Mouse (Mus musculus) neural tube, embryonic 12.5 days (tissue): ENCODE measurements around the gene Cacna1i. TPM values are rescaled to one million over a fixed set of nuclear protein-coding genes. Genes with fewer than 3 reads are reported as not detected.

Experiments used
- ATAC-seq: fragments of 200-750 bp; cut with Nextera tagmentation; 2 replicates; pipeline ENCODE4 v1.8.0; 2017; ENCODE audit warnings: low read depth, mild to moderate bottlenecking, moderate TSS enrichment, moderate library complexity; ENCODE audit not compliant: low FRiP score
- H3K27ac ChIP-seq: fragments of 300-500 bp; sonication (generic); 2 replicates; pipeline ENCODE4 v1.5.1; 2016
- H3K27me3 ChIP-seq: fragments of 300-500 bp; sonication (generic); replicated peaks from 2 replicates; pipeline ENCODE4 v1.6.1; 2016; ENCODE audit warnings: mild to moderate bottlenecking
- H3K36me3 ChIP-seq: fragments of 300-500 bp; sonication (generic); 2 replicates; pipeline ENCODE4 v1.6.1; 2016; ENCODE audit warnings: mild to moderate bottlenecking
- H3K4me1 ChIP-seq: fragments of 300-500 bp; sonication (generic); 2 replicates; pipeline ENCODE4 v1.6.1; 2016
- H3K4me2 ChIP-seq: fragments of 300-500 bp; sonication (generic); replicated peaks from 2 replicates; pipeline ENCODE4 v1.6.1; 2016; ENCODE audit warnings: mild to moderate bottlenecking
- H3K4me3 ChIP-seq: fragments of 300-500 bp; sonication (generic); 2 replicates; pipeline ENCODE4 v1.5.1; 2016
- H3K9ac ChIP-seq: fragments of 300-500 bp; sonication (generic); 2 replicates; pipeline ENCODE4 v1.6.1; 2016; ENCODE audit warnings: mild to moderate bottlenecking
- H3K9me3 ChIP-seq: fragments of 300-500 bp; sonication (generic); 2 replicates; pipeline ENCODE4 v1.6.1; 2016; ENCODE audit warnings: mild to moderate bottlenecking
- WGBS: fragments of 180-500 bp; shearing (Covaris S2); methylation state at CpG from one replicate; pipeline ENCODE4 v1.1.7; 2016; 5-methylcytosine and 5-hydroxymethylcytosine counted together
- polyA plus RNA-seq: library from polyadenylated mRNA; unstranded; fragments of >200 nt; fragmentation: Nextera tagmentation; extraction: Ambion mirVana; gene quantifications from 2 replicates; pipeline ENCODE4 v1.2.1, GENCODE M21; 2016

The Cacna1i gene
- polyA plus RNA-seq, 1 experiment from 2014 or later, result 0.25 TPM

DNA sequence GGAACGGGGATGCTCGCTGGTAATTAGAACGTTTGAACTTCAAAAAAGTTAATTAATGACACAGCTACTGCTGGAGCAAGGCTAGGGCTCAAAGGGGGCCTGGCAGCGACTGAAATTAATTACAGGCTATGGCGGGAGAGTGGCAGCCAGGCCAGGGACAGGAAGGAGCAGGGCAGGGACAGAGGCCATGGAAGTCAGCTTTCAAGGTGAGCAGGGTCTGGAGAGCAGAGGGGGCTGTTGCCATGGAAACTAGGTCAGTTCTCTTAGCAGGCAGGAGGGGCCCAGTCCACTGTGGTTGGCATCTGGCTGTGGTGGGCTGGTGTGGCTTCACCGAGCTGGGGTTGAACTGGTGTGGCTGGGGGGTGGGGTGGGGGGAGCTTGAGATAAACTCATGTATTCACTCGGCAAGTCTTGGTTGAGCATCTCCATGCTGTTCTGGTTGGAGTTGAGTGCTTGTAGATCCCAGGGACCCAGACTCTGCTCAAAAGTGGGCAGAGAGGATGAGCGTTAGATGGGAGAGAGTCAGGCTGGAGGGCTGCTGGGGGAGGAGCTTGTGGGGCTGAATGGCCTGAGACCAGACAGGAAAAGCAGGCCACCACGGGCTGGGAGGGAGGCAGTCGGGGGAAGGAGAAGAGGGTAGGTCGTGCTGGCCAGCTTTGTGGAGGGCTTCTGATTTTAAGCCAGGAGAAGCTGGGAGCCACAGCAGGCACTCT is 31.7 kb downstream of the Cacna1i start:
- peak; percentile 25; the same call in 1 of the 2 replicates for ATAC-seq
- no peaks in the 10 kb centered on the region for H3K27me3 ChIP-seq
- no peak overlapping the region for H3K9ac ChIP-seq
- peaks cover 19% of the 10 kb centered on the region for H3K4me1 ChIP-seq
- no peak overlapping the region for H3K4me2 ChIP-seq
- no peak overlapping the region for H3K4me3 ChIP-seq
- WGBS, result 17% methylated on average over 11 of the region's 11 CpGs
- H3K36me3 ChIP-seq, result no peaks in the 10 kb centered on the region
- H3K27ac ChIP-seq, result no peak overlapping the region
- H3K9me3 ChIP-seq, result no peaks in the 10 kb centered on the region

- ATAC-seq, result no peak
- no peak overlapping the region for H3K27ac ChIP-seq
Measured at GRCm38 (mm10) chr15:80319315-80319714, 32.3 kb downstream of the Cacna1i start.

GRCm38 (mm10) chr15:80319921-80320320 is 32.9 kb downstream of the Cacna1i start:
- no peak overlapping the region for H3K27ac ChIP-seq
- WGBS, result 85% methylated on average over 6 of the region's 6 CpGs
- no peaks in the 10 kb centered on the region for H3K27me3 ChIP-seq
- no peak overlapping the region for H3K4me3 ChIP-seq
- H3K4me1 ChIP-seq, result peaks cover 15% of the 10 kb centered on the region
- no peak for ATAC-seq
- no peak overlapping the region for H3K9ac ChIP-seq
- H3K9me3 ChIP-seq, result no peaks in the 10 kb centered on the region
- H3K36me3 ChIP-seq, result no peaks in the 10 kb centered on the region
- H3K4me2 ChIP-seq, result no peak overlapping the region

More at GRCm38 (mm10) chr15:80319315-80319714, 32.3 kb downstream of the Cacna1i start:
- no peak overlapping the region for H3K4me2 ChIP-seq
- no peaks in the 10 kb centered on the region for H3K36me3 ChIP-seq
- H3K4me1 ChIP-seq, result peaks cover 19% of the 10 kb centered on the region
- WGBS, result 79% methylated on average over 2 of the region's 2 CpGs
- H3K9me3 ChIP-seq, result no peaks in the 10 kb centered on the region
- no peak overlapping the region for H3K4me3 ChIP-seq
- H3K27me3 ChIP-seq, result no peaks in the 10 kb centered on the region
- no peak overlapping the region for H3K9ac ChIP-seq

- 70% methylated on average over 2 of the region's 2 CpGs for whole genome bisulfite sequencing
- Histone ChIP-seq H3K4me1 (no peaks in the 10 kb centered on the region; the same call in 1 of the 2 replicates), H3K36me3 (no peaks in the 10 kb centered on the region), H3K9me3 (no peaks in the 10 kb centered on the region), H3K4me3 (no peak overlapping the region), H3K27ac (no peak overlapping the region), H3K4me2 (no peak overlapping the region), H3K27me3 (no peaks in the 10 kb centered on the region), H3K9ac (no peak overlapping the region)
- no peak for ATAC-seq
Measured at GRCm38 (mm10) chr15:80325207-80325606, 38.2 kb downstream of the Cacna1i start.

DNA sequence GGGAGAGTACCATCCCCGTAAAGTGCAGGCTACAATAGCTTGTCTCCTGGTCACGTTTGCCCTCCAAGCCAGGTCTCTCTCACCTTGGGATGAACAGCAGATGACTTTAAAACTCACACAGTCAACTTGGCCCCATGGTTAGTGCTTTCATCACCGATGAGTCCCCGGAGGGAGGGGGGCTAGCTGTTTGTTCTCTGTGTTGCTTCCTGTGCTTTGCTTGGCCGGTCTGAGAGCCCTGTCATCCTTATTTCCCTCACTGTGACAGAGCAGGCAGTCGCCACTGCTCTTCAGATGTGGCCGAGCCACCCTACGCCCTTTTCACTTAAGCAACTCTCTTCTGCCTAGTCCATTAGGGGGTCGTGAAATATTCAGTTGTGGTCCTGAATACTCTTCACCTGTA is 38.7 kb downstream of the Cacna1i start:
- ATAC-seq, result no peak
- H3K9ac ChIP-seq, result no peak overlapping the region
- no peaks in the 10 kb centered on the region; the same call in 1 of the 2 replicates for H3K4me1 ChIP-seq
- no peaks in the 10 kb centered on the region for H3K36me3 ChIP-seq
- H3K9me3 ChIP-seq, result no peaks in the 10 kb centered on the region
- no peak overlapping the region for H3K4me2 ChIP-seq
- no peaks in the 10 kb centered on the region for H3K27me3 ChIP-seq
- no peak overlapping the region for H3K4me3 ChIP-seq
- WGBS, result 74% methylated on average over 9 of the region's 9 CpGs
- no peak overlapping the region for H3K27ac ChIP-seq

DNA sequence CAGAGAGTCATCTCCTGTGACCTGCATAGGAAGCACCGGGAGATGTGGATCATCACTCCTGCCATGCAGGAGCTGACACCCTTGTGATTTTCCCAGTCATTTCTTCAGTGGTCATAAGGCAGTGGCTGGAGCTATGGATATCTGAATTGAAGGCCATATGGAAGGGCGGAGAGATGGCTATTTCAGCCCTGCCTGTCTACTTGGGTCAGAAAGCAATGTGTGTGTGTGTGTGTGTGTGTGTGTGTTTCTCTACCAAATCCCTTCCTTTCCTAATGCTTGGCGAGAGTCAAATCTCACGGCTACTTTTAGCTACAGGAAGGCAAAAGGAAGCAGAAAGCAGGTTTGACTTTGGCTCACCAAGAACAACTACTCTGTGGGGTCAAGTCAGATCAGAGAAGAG is 39.9 kb downstream of the Cacna1i start:
- no peak for ATAC-seq
- 93% methylated on average over 4 of the region's 4 CpGs for WGBS
- H3K4me1 ChIP-seq, result no peaks in the 10 kb centered on the region; the same call in 1 of the 2 replicates
- no peaks in the 10 kb centered on the region for H3K27me3 ChIP-seq
- no peak overlapping the region for H3K27ac ChIP-seq
- no peak overlapping the region for H3K9ac ChIP-seq
- H3K36me3 ChIP-seq, result no peaks in the 10 kb centered on the region
- no peak overlapping the region for H3K4me2 ChIP-seq
- H3K9me3 ChIP-seq, result no peaks in the 10 kb centered on the region
- no peak overlapping the region for H3K4me3 ChIP-seq

DNA sequence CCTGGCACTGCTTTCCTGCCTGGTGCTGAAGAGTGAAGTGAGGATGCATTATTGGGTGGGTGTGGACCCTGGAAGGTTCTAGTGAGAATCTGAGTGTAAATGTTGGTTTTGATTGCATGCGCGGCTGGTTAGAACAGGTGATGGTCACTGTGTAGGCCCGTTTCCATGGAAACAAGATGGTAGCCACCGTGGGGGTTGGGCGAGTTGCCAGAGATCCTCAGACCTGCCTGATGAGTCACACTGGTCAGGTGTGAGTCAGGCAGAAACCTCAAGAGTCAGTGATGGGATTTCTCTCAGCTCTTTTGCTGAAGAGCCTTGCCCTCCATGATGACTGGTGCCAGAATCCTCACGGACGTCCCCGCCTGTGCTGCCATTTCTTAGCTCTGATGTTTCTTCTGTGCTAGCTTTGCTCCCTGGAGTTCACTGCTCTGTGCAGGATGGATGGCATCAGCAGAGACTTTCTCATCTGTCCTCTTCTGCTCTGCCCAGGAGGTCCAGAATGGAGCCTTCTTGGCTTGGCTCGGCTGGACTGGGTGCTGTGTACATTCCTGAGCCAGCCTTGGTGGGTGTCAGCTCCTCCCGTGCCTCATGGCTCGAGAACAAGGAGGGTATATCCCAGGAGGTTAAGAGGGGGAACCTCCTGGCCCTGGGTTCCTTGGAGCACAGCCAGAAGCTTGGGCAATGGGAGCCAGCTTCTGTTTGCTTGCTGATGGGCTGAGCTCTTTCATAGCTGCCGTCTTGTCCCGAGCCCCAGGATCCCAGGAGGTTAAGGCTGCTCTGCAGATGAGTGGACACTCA is 40.9 kb downstream of the Cacna1i start:
- no peak overlapping the region for H3K4me3 ChIP-seq
- WGBS, result 89% methylated on average over 13 of the region's 13 CpGs
- H3K27me3 ChIP-seq, result no peaks in the 10 kb centered on the region
- H3K36me3 ChIP-seq, result no peaks in the 10 kb centered on the region
- H3K9ac ChIP-seq, result no peak overlapping the region
- H3K4me2 ChIP-seq, result no peak overlapping the region
- no peak for ATAC-seq
- H3K27ac ChIP-seq, result no peak overlapping the region
- no peaks in the 10 kb centered on the region for H3K9me3 ChIP-seq
- H3K4me1 ChIP-seq, result no peaks in the 10 kb centered on the region; the same call in 1 of the 2 replicates

- H3K4me3 ChIP-seq, result no peak overlapping the region
- 56% methylated on average over 3 of the region's 3 CpGs for WGBS
- no peaks in the 10 kb centered on the region for H3K27me3 ChIP-seq
- ATAC-seq, result no peak
- H3K36me3 ChIP-seq, result no peaks in the 10 kb centered on the region
- no peak overlapping the region for H3K4me2 ChIP-seq
- H3K9ac ChIP-seq, result no peak overlapping the region
- no peak overlapping the region for H3K27ac ChIP-seq
- H3K4me1 ChIP-seq, result no peaks in the 10 kb centered on the region
- no peaks in the 10 kb centered on the region for H3K9me3 ChIP-seq
Measured at GRCm38 (mm10) chr15:80330276-80330675, 43.2 kb downstream of the Cacna1i start.

- no peaks in the 10 kb centered on the region for H3K36me3 ChIP-seq
- no peak for ATAC-seq
- no peak overlapping the region for H3K27ac ChIP-seq
- no peak overlapping the region for H3K9ac ChIP-seq
- H3K4me2 ChIP-seq, result no peak overlapping the region
- no peaks in the 10 kb centered on the region for H3K27me3 ChIP-seq
- H3K9me3 ChIP-seq, result no peaks in the 10 kb centered on the region
- H3K4me1 ChIP-seq, result no peaks in the 10 kb centered on the region
- H3K4me3 ChIP-seq, result no peak overlapping the region
- whole genome bisulfite sequencing, result 94% methylated on average over 9 of the region's 10 CpGs
Measured at GRCm38 (mm10) chr15:80334766-80335165, 47.7 kb downstream of the Cacna1i start.

DNA sequence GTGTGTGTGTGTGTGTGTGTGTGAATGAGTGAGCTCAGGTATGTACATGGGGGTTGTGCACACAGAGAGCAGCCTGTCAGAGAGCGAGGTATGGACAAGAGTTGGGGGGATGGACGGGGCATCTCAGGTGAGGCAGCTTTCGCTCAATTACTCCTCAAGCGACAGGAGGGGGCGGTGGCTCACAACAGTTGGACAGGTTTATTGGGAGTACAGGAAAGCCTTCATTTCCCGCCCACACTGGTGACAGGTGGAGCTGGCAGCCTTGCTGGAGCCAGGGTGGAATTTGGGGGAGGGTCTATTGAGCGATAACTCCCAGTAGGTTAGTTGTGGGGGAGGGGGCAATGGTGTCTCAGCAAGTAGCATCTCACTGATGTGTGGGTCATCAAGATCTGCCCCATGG is 48.2 kb downstream of the Cacna1i start:
- Histone ChIP-seq H3K4me3 (no peak overlapping the region), H3K36me3 (no peaks in the 10 kb centered on the region), H3K4me2 (no peak overlapping the region), H3K27me3 (no peaks in the 10 kb centered on the region), H3K27ac (no peak overlapping the region), H3K9me3 (no peaks in the 10 kb centered on the region), H3K4me1 (no peaks in the 10 kb centered on the region), H3K9ac (no peak overlapping the region)
- 76% methylated on average over 7 of the region's 7 CpGs for WGBS
- ATAC-seq, result no peak

DNA sequence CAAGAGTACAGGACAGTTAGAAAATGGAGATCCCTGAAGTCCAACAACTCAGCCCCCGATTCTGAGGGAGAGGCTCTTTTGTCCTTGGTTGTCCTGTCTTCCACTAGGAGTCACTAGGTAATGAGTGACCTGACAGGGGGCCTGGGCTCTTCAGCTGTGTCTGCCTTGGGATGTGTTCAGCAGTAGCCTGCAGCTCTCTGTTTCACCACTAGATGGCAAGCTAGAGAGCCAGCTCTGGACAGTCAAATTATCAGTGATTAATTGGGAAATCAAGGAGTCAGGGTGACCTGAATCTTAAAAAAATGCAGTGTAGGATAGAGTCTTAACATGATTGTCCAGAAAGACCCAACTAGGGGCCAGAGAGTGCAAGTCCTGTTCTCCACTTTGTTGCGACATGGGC is 53.3 kb downstream of the Cacna1i start:
- Histone ChIP-seq H3K36me3 (no peaks in the 10 kb centered on the region), H3K4me2 (no peak overlapping the region), H3K9me3 (no peaks in the 10 kb centered on the region), H3K27ac (no peak overlapping the region), H3K4me1 (no peaks in the 10 kb centered on the region), H3K9ac (no peak overlapping the region), H3K27me3 (no peaks in the 10 kb centered on the region), H3K4me3 (no peak overlapping the region)
- 79% methylated on average over 2 of the region's 2 CpGs for WGBS
- no peak for ATAC-seq

DNA sequence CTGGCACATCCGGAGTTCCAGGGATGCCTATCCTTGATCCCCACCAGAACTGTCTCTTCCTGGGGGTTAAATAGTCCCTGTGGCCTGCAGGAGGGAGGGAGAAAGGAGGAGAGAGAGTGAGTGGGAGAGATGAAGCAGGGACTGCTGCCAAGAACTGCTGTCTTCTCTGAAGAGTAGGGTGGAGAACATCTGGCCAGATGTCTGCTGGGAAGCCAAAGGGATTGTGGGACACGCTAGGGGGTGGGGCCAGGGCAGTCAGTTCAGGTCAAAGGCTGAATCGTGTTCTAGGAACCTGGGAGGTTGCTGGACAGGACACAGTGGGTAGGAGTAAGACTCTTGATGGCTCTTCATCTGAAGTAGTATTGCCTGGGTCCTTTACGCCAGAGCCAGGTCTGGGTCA is 55.4 kb downstream of the Cacna1i start:
- H3K36me3 ChIP-seq, result no peaks in the 10 kb centered on the region
- 84% methylated on average over 4 of the region's 4 CpGs for WGBS
- H3K4me2 ChIP-seq, result no peak overlapping the region
- no peaks in the 10 kb centered on the region for H3K27me3 ChIP-seq
- no peaks in the 10 kb centered on the region for H3K4me1 ChIP-seq
- H3K9me3 ChIP-seq, result no peaks in the 10 kb centered on the region
- no peak for ATAC-seq
- H3K4me3 ChIP-seq, result no peak overlapping the region
- H3K9ac ChIP-seq, result no peak overlapping the region
- H3K27ac ChIP-seq, result no peak overlapping the region
